Mouse (Mus musculus): ENCODE results near the gene Aebp2. TPM values are rescaled to one million over a fixed set of nuclear protein-coding genes. Genes with fewer than 3 reads are reported as not detected.

The Aebp2 gene
- polyA plus RNA-seq, 2 experiments = 23.3 to 67.4 TPM

- 18% methylated on average over 12 of the region's 12 CpGs for WGBS
- peak overlapping the region; percentile 76 for H3K27ac ChIP-seq (replicated peaks; ENCODE audit: low read depth, low read length)
- no peak overlapping the region for H3K4me3 ChIP-seq (replicated peaks; ENCODE audit: low read length)
- no peak for TF ChIP-seq POLR2A (IDR thresholded peaks at IDR 0.05; ENCODE audit: borderline replicate concordance, extremely low read depth, insufficient read depth, insufficient read length)
- no peak overlapping the region for H3K9ac ChIP-seq (ENCODE audit: low read depth, low read length, severe bottlenecking)
- no peaks in the 10 kb centered on the region for H3K36me3 ChIP-seq (ENCODE audit: control insufficient read depth, insufficient read depth, low read length)
- H3K27me3 ChIP-seq (ENCODE audit: control insufficient read depth, insufficient read depth, low read length) = no peaks in the 10 kb centered on the region
- peaks cover 30% of the 10 kb centered on the region for H3K4me1 ChIP-seq (ENCODE audit: control insufficient read depth, insufficient read depth, low read length)
- no peaks in the 10 kb centered on the region for H3K9me3 ChIP-seq (ENCODE audit: control insufficient read depth, low read length)
- 0 out of 2 replicates have a peak overlapping the region, but pooled peaks have one; percentile 13 for H3K4me2 ChIP-seq (replicated peaks; ENCODE audit: low read depth, low read length, severe bottlenecking)
- DNase-seq (ENCODE audit: low spot score) = peak; percentile 71
- ATAC-seq (ENCODE audit: low FRiP score, low read depth) = peak; percentile 78
Measured at GRCm38 (mm10) chr6:140696192-140696879, 73.9 kb downstream of the Aebp2 start.

GRCm38 (mm10) chr6:140697994-140698393, 75.5 kb downstream of the Aebp2 start:
- Histone ChIP-seq H3K4me3 (replicated peaks; ENCODE audit: low read length) (no peak overlapping the region), H3K9ac (ENCODE audit: low read depth, low read length, severe bottlenecking) (no peak overlapping the region), H3K4me1 (ENCODE audit: control insufficient read depth, insufficient read depth, low read length) (peaks cover 22% of the 10 kb centered on the region), H3K27ac (replicated peaks; ENCODE audit: low read depth, low read length) (no peak overlapping the region), H3K36me3 (ENCODE audit: control insufficient read depth, insufficient read depth, low read length) (no peaks in the 10 kb centered on the region), H3K27me3 (ENCODE audit: control insufficient read depth, insufficient read depth, low read length) (no peaks in the 10 kb centered on the region), H3K9me3 (ENCODE audit: control insufficient read depth, low read length) (no peaks in the 10 kb centered on the region), H3K4me2 (replicated peaks; ENCODE audit: low read depth, low read length, severe bottlenecking) (no peak overlapping the region)
- WGBS = 81% methylated on average over 11 of the region's 11 CpGs
- peak; percentile 47 for DNase-seq (ENCODE audit: low spot score)
- no peak for ATAC-seq (ENCODE audit: low FRiP score, low read depth)
- TF ChIP-seq POLR2A (IDR thresholded peaks at IDR 0.05; ENCODE audit: borderline replicate concordance, extremely low read depth, insufficient read depth, insufficient read length) = no peak

GRCm38 (mm10) chr6:140698596-140698995, 76.1 kb downstream of the Aebp2 start:
- WGBS = 68% methylated on average over 1 of the region's 1 CpGs
- H3K9me3 ChIP-seq (ENCODE audit: control insufficient read depth, low read length) = no peaks in the 10 kb centered on the region
- no peak overlapping the region for H3K27ac ChIP-seq (replicated peaks; ENCODE audit: low read depth, low read length)
- H3K4me1 ChIP-seq (ENCODE audit: control insufficient read depth, insufficient read depth, low read length) = peaks cover 22% of the 10 kb centered on the region
- no peaks in the 10 kb centered on the region for H3K27me3 ChIP-seq (ENCODE audit: control insufficient read depth, insufficient read depth, low read length)
- no peak for TF ChIP-seq POLR2A (IDR thresholded peaks at IDR 0.05; ENCODE audit: borderline replicate concordance, extremely low read depth, insufficient read depth, insufficient read length)
- no peak overlapping the region for H3K4me3 ChIP-seq (replicated peaks; ENCODE audit: low read length)
- ATAC-seq (ENCODE audit: low FRiP score, low read depth) (no peak), DNase-seq (ENCODE audit: low spot score) (no peak)
- H3K9ac ChIP-seq (ENCODE audit: low read depth, low read length, severe bottlenecking) = no peak overlapping the region
- no peak overlapping the region for H3K4me2 ChIP-seq (replicated peaks; ENCODE audit: low read depth, low read length, severe bottlenecking)
- H3K36me3 ChIP-seq (ENCODE audit: control insufficient read depth, insufficient read depth, low read length) = no peaks in the 10 kb centered on the region

GRCm38 (mm10) chr6:140701259-140701658, 78.8 kb downstream of the Aebp2 start:
- Histone ChIP-seq H3K4me2 (replicated peaks; ENCODE audit: low read depth, low read length, severe bottlenecking) (no peak overlapping the region), H3K9ac (ENCODE audit: low read depth, low read length, severe bottlenecking) (no peak overlapping the region), H3K9me3 (ENCODE audit: control insufficient read depth, low read length) (0 out of 2 replicates have a peak, but pooled peaks cover 3% of the 10 kb centered on the region), H3K4me1 (ENCODE audit: control insufficient read depth, insufficient read depth, low read length) (peaks cover 27% of the 10 kb centered on the region), H3K27me3 (ENCODE audit: control insufficient read depth, insufficient read depth, low read length) (no peaks in the 10 kb centered on the region), H3K36me3 (ENCODE audit: control insufficient read depth, insufficient read depth, low read length) (no peaks in the 10 kb centered on the region), H3K27ac (replicated peaks; ENCODE audit: low read depth, low read length) (no peak overlapping the region), H3K4me3 (replicated peaks; ENCODE audit: low read length) (no peak overlapping the region)
- DNase-seq (ENCODE audit: low spot score) (peak; percentile 29), ATAC-seq (ENCODE audit: low FRiP score, low read depth) (no peak)
- WGBS = 43% methylated on average over 6 of the region's 6 CpGs
- no peak for TF ChIP-seq POLR2A (IDR thresholded peaks at IDR 0.05; ENCODE audit: borderline replicate concordance, extremely low read depth, insufficient read depth, insufficient read length)

- H3K4me2 ChIP-seq (replicated peaks; ENCODE audit: low read depth, low read length, severe bottlenecking) = peak overlapping the region; percentile 24; the same call in 1 of the 2 replicates
- H3K4me3 ChIP-seq (replicated peaks; ENCODE audit: low read length) = no peak overlapping the region
- H3K27me3 ChIP-seq (ENCODE audit: control insufficient read depth, insufficient read depth, low read length) = no peaks in the 10 kb centered on the region
- peaks cover 26% of the 10 kb centered on the region for H3K4me1 ChIP-seq (ENCODE audit: control insufficient read depth, insufficient read depth, low read length)
- ATAC-seq (ENCODE audit: low FRiP score, low read depth) (peak; percentile 84), DNase-seq (ENCODE audit: low spot score) (peak; percentile 90)
- H3K27ac ChIP-seq (replicated peaks; ENCODE audit: low read depth, low read length) = peak overlapping the region; percentile 76
- no peak for TF ChIP-seq POLR2A (IDR thresholded peaks at IDR 0.05; ENCODE audit: borderline replicate concordance, extremely low read depth, insufficient read depth, insufficient read length)
- no peak overlapping the region for H3K9ac ChIP-seq (ENCODE audit: low read depth, low read length, severe bottlenecking)
- no peaks in the 10 kb centered on the region for H3K36me3 ChIP-seq (ENCODE audit: control insufficient read depth, insufficient read depth, low read length)
- WGBS = 23% methylated on average over 10 of the region's 10 CpGs
- H3K9me3 ChIP-seq (ENCODE audit: control insufficient read depth, low read length) = 0 out of 2 replicates have a peak, but pooled peaks cover 3% of the 10 kb centered on the region
Measured at GRCm38 (mm10) chr6:140705132-140705531, 82.7 kb downstream of the Aebp2 start.

Measured in limb, embryonic 14.5 days (tissue).